In genomic region chr3:146333270-146333669, GRCm38 (mm10) we compare ENCODE assay signal across 26 mouse cellular contexts.
DNase-seq lines count a peak whose midpoint lies in the region; ATAC-seq and TF ChIP-seq lines count a peak whose summit lies in the region.
"Had no signal": no experiment of that assay in that cellular context is flagged by ENCODE, and none has a peak within 500 bp of the region (broad histone marks: within the 10 kb centered on the region; RNA-seq: fewer than 3 reads in every experiment).

No protein-coding gene starts in this region.

- no peaks in the 10 kb centered on the region for H3K79me2 ChIP-seq in heart, adult 2 months (replicated peaks; ENCODE audit: control insufficient read depth, insufficient read depth, low read length)

- H3K4me1 ChIP-seq in neural tube, embryonic 13.5 days (replicated peaks) = peaks cover 36% of the 10 kb centered on the region
- peaks cover 29% of the 10 kb centered on the region for H3K4me1 ChIP-seq in neural tube, embryonic 15.5 days
- H3K4me1 ChIP-seq in liver, embryonic 11.5 days (replicated peaks; ENCODE audit: control insufficient read depth, insufficient read depth, low read length) = peaks cover 12% of the 10 kb centered on the region; the same call in 1 of the 2 replicates
- peaks cover 2% of the 10 kb centered on the region; the same call in 1 of the 2 replicates for H3K4me1 ChIP-seq in heart, adult 2 months (ENCODE audit: control insufficient read depth, insufficient read depth, low read length)

- H3K9me3 ChIP-seq in neural tube, embryonic 13.5 days = no peaks in the 10 kb centered on the region
- H3K9me3 ChIP-seq in neural tube, embryonic 15.5 days (replicated peaks) = no peaks in the 10 kb centered on the region
- no peaks in the 10 kb centered on the region for H3K9me3 ChIP-seq in liver, embryonic 11.5 days (ENCODE audit: control insufficient read depth, low read length)
- H3K9me3 ChIP-seq: forebrain, embryonic 13.5 days; kidney, embryonic 15.5 days; lung, embryonic 15.5 days; megakaryocyte, embryonic 14.5 days; neural tube, embryonic 12.5 days had no signal

- H3K36me3 ChIP-seq in neural tube, embryonic 13.5 days = no peaks in the 10 kb centered on the region
- H3K36me3 ChIP-seq in neural tube, embryonic 15.5 days = no peaks in the 10 kb centered on the region
- no peaks in the 10 kb centered on the region for H3K36me3 ChIP-seq in liver, embryonic 11.5 days (ENCODE audit: control insufficient read depth, insufficient read depth, low read length)
- H3K36me3 ChIP-seq in heart, adult 2 months (ENCODE audit: control insufficient read depth, insufficient read depth, low read length) = no peaks in the 10 kb centered on the region
- H3K36me3 ChIP-seq: kidney, embryonic 15.5 days; lung, embryonic 15.5 days; neural tube, embryonic 12.5 days had no signal

- no peak for DNase-seq in liver, embryonic 11.5 days (ENCODE audit: low spot score)
- DNase-seq in urinary bladder, postnatal 36 days (ENCODE audit: low spot score in 2 of 2) = no peak
- no peak for DNase-seq in heart, adult 2 months
- DNase-seq in thymus, postnatal 4 days = no peak
- DNase-seq: adrenal gland, postnatal 25 days; B cell, adult 2 months; cerebellum, adult 18-20 months; cerebellum, postnatal 10 days; gastrocnemius, postnatal 25 days; heart, adult 11 months; heart, postnatal 36 days; kidney, postnatal 25 days; midbrain, embryonic 14.5 days; right cerebral cortex, postnatal 25 days; thymus, postnatal 14 days had no signal

- intact Hi-C loops in heart, adult 2 months (cut with DNase I) = no loop called here

- TF ChIP-seq CTCF in heart, adult 2 months (IDR thresholded peaks at IDR 0.05) = no peak

- WGBS in neural tube, embryonic 13.5 days = 92% methylated on average over 3 of the region's 3 CpGs
- 93% methylated on average over 3 of the region's 3 CpGs for WGBS in neural tube, embryonic 15.5 days
- 61% methylated on average over 3 of the region's 3 CpGs for WGBS in liver, embryonic 11.5 days
- 91% methylated on average over 3 of the region's 3 CpGs for WGBS in heart, adult 2 months

- H3K27me3 ChIP-seq in neural tube, embryonic 13.5 days = no peaks in the 10 kb centered on the region; the same call in 1 of the 2 replicates
- no peaks in the 10 kb centered on the region for H3K27me3 ChIP-seq in neural tube, embryonic 15.5 days (replicated peaks)
- H3K27me3 ChIP-seq in liver, embryonic 11.5 days (replicated peaks; ENCODE audit: control insufficient read depth, insufficient read depth, low read length) = no peaks in the 10 kb centered on the region
- H3K27me3 ChIP-seq in heart, adult 2 months (ENCODE audit: control insufficient read depth, insufficient read depth, low read length) = no peaks in the 10 kb centered on the region
- H3K27me3 ChIP-seq: kidney, embryonic 15.5 days; lung, embryonic 15.5 days; neural tube, embryonic 12.5 days had no signal

- TF ChIP-seq EP300 in heart, adult 2 months (IDR thresholded peaks at IDR 0.05; ENCODE audit: insufficient read depth, low read depth, low read length) = no peak

- H3K4me2 ChIP-seq in neural tube, embryonic 13.5 days = no peak overlapping the region
- H3K4me2 ChIP-seq in neural tube, embryonic 15.5 days = no peak overlapping the region
- H3K4me2 ChIP-seq in liver, embryonic 11.5 days = no peak overlapping the region
- H3K4me2 ChIP-seq: forebrain, embryonic 13.5 days; heart, embryonic 11.5 days; hindbrain, embryonic 14.5 days; kidney, embryonic 15.5 days; lung, embryonic 15.5 days; neural tube, embryonic 12.5 days had no signal

- no peak for ATAC-seq in neural tube, embryonic 13.5 days (ENCODE audit: low read depth)
- ATAC-seq in neural tube, embryonic 15.5 days (ENCODE audit: low FRiP score) = no peak
- ATAC-seq in liver, embryonic 11.5 days (replicated peaks; ENCODE audit: low FRiP score) = peak; percentile 65
- peak; percentile 35 for ATAC-seq in megakaryocyte, adult 5-6 weeks (ENCODE audit: poor library complexity, severe bottlenecking)
- ATAC-seq: forebrain, embryonic 13.5 days; intestine, postnatal 0 days had no signal

- no peak overlapping the region for H3K9ac ChIP-seq in neural tube, embryonic 13.5 days
- no peak overlapping the region for H3K9ac ChIP-seq in neural tube, embryonic 15.5 days (replicated peaks)
- no peak overlapping the region for H3K9ac ChIP-seq in liver, embryonic 11.5 days (ENCODE audit: low read depth, low read length)
- H3K9ac ChIP-seq in heart, adult 2 months (ENCODE audit: low read depth, low read length) = no peak overlapping the region
- H3K9ac ChIP-seq: forebrain, embryonic 13.5 days; hindbrain, embryonic 14.5 days; kidney, embryonic 15.5 days; lung, embryonic 15.5 days; neural tube, embryonic 12.5 days had no signal

- H3K4me3 ChIP-seq in neural tube, embryonic 13.5 days = no peak overlapping the region
- H3K4me3 ChIP-seq in neural tube, embryonic 15.5 days (replicated peaks) = no peak overlapping the region
- H3K4me3 ChIP-seq in liver, embryonic 11.5 days (ENCODE audit: low read depth, low read length) = no peak overlapping the region
- H3K4me3 ChIP-seq in heart, adult 2 months = no peak overlapping the region
- H3K4me3 ChIP-seq: forebrain, embryonic 13.5 days; kidney, embryonic 15.5 days; lung, embryonic 15.5 days; megakaryocyte, embryonic 14.5 days; neural tube, embryonic 12.5 days had no signal

- TF ChIP-seq POLR2A in heart, adult 2 months (IDR thresholded peaks at IDR 0.05; ENCODE audit: insufficient read depth, low read depth, low read length) = no peak

- peak overlapping the region; percentile 72; the same call in 1 of the 2 replicates for H3K27ac ChIP-seq in neural tube, embryonic 13.5 days (replicated peaks)
- H3K27ac ChIP-seq in neural tube, embryonic 15.5 days (replicated peaks) = no peak overlapping the region
- H3K27ac ChIP-seq in liver, embryonic 11.5 days (ENCODE audit: low read depth, low read length) = no peak overlapping the region
- H3K27ac ChIP-seq in heart, adult 2 months = no peak overlapping the region
- H3K27ac ChIP-seq: forebrain, embryonic 13.5 days; kidney, embryonic 15.5 days; lung, embryonic 15.5 days; neural tube, embryonic 12.5 days had no signal

Comparison
In these comparisons a context has a peak if more than half of its experiments do, and no peak if none do; other contexts are left out.
1. ATAC-seq: peak in liver, embryonic 11.5 days (single experiment) and megakaryocyte, adult 5-6 weeks (single experiment); none in neural tube, embryonic 13.5 days (single experiment) and neural tube, embryonic 15.5 days (single experiment).